Mouse (Mus musculus) MEL (cell line): ENCODE results near the gene Il12a. TPM values are rescaled to one million over a fixed set of nuclear protein-coding genes. Genes with fewer than 3 reads are reported as not detected.

Source experiments
- DNase-seq: peaks from one replicate; pipeline ENCODE4 v3.0.0; 2011; ENCODE audit warnings: low read depth, low spot score
- H3K27ac ChIP-seq: 2 replicates; pipeline ENCODE4 v1.5.1; 2012; ENCODE audit warnings: low read depth, mild to moderate bottlenecking, control low read depth, low read length, moderate library complexity; ENCODE audit not compliant: control insufficient read depth
- H3K27me3 ChIP-seq, 2 experiments: fragments of 150-350 bp in 1 of 2; sonication (generic) in 1 of 2; 2 replicates each; pipeline ENCODE4 v1.6.1; 2012; ENCODE audit warnings: low read length in 2 of 2, mild to moderate bottlenecking in 2 of 2, improper control_type of control experiment in 1 of 2, moderate library complexity in 1 of 2; ENCODE audit not compliant: insufficient read depth in 2 of 2, control insufficient read depth in 1 of 2
- H3K36me3 ChIP-seq, 2 experiments: 2 replicates each; pipeline ENCODE4 v1.6.1; 2012 to 2014; ENCODE audit warnings: low read length in 2 of 2, improper control_type of control experiment in 1 of 2, inconsistent platforms in 1 of 2, mild to moderate bottlenecking in 1 of 2; ENCODE audit not compliant: insufficient read depth in 2 of 2, control insufficient read depth in 1 of 2
- H3K4me1 ChIP-seq, 2 experiments: fragments of 150-350 bp in 1 of 2; sonication (generic) in 1 of 2; 2 replicates each; pipeline ENCODE4 v1.6.1; 2012; ENCODE audit warnings: low read length in 2 of 2, improper control_type of control experiment in 1 of 2, mild to moderate bottlenecking in 1 of 2; ENCODE audit not compliant: insufficient read depth in 2 of 2, control insufficient read depth in 1 of 2
- H3K4me3 ChIP-seq, 2 experiments: fragments of 150-350 bp in 1 of 2; sonication (generic) in 1 of 2; 2 replicates each; pipeline ENCODE4 v1.5.1; 2012; ENCODE audit warnings: low read depth in 2 of 2, low read length in 2 of 2, mild to moderate bottlenecking in 2 of 2, moderate library complexity in 2 of 2, control low read depth in 1 of 2, improper control_type of control experiment in 1 of 2; ENCODE audit not compliant: control insufficient read depth in 1 of 2, insufficient read depth in 1 of 2
- H3K79me2 ChIP-seq: 2 replicates; pipeline ENCODE4 v1.6.1; 2012; ENCODE audit warnings: mild to moderate bottlenecking, low read length, moderate library complexity; ENCODE audit not compliant: control insufficient read depth, poor library complexity, insufficient read depth
- H3K9ac ChIP-seq: 2 replicates; pipeline ENCODE4 v1.6.1; 2012; ENCODE audit warnings: low read depth, mild to moderate bottlenecking, control low read depth, low read length, moderate library complexity; ENCODE audit not compliant: control insufficient read depth, poor library complexity, severe bottlenecking
- H3K9me3 ChIP-seq: fragments of 150-350 bp; sonication (generic); replicated peaks from 2 replicates; pipeline ENCODE4 v1.6.1; 2012; ENCODE audit warnings: mild to moderate bottlenecking, low read length, improper control_type of control experiment, moderate library complexity; ENCODE audit not compliant: insufficient read depth
- CHD1 ChIP-seq: IDR thresholded peaks from 2 replicates; pipeline ENCODE4 v1.6.1; 2012; ENCODE audit warnings: low read depth, mild to moderate bottlenecking, inconsistent platforms, low read length, improper control_type of control experiment
- CTCF ChIP-seq, 3 experiments: IDR thresholded peaks in 2 of 3; conservative IDR thresholded peaks in 1 of 3; 2 replicates each; pipeline ENCODE4 v1.5.1; 2011 to 2012; ENCODE audit warnings: low read length in 3 of 3, low read depth in 2 of 3, mild to moderate bottlenecking in 2 of 3, improper control_type of control experiment in 1 of 3, inconsistent platforms in 1 of 3, mixed read lengths in 1 of 3, moderate library complexity in 1 of 3; ENCODE audit not compliant: control insufficient read depth in 1 of 3, insufficient read depth in 1 of 3, poor library complexity in 1 of 3, severe bottlenecking in 1 of 3
- ELF1 ChIP-seq: IDR thresholded peaks from 2 replicates; pipeline ENCODE4 v1.6.1; 2014; ENCODE audit warnings: low read depth, mild to moderate bottlenecking, inconsistent platforms, low read length, improper control_type of control experiment, moderate library complexity
- ETS1 ChIP-seq: IDR thresholded peaks from 2 replicates; pipeline ENCODE4 v1.6.1; 2012; ENCODE audit warnings: low read depth, mild to moderate bottlenecking, inconsistent platforms, low read length, improper control_type of control experiment, moderate library complexity
- KAT2A ChIP-seq: conservative IDR thresholded peaks from 2 replicates; pipeline ENCODE4 v1.6.1; 2012; ENCODE audit warnings: low read depth, low read length, improper control_type of control experiment, inconsistent platforms
- MAFK ChIP-seq: IDR thresholded peaks from 2 replicates; pipeline ENCODE4 v1.6.1; 2011; ENCODE audit warnings: low read depth, mild to moderate bottlenecking, low read length, improper control_type of control experiment, borderline replicate concordance
- MAX ChIP-seq: IDR thresholded peaks from 2 replicates; pipeline ENCODE4 v1.6.1; 2011; ENCODE audit warnings: low read length, improper control_type of control experiment
- MXI1 ChIP-seq: IDR thresholded peaks from 2 replicates; pipeline ENCODE4 v1.6.1; 2011; ENCODE audit warnings: mild to moderate bottlenecking, low read depth, low read length, improper control_type of control experiment
- MYC ChIP-seq: IDR thresholded peaks from 2 replicates; pipeline ENCODE4 v1.6.1; 2011; ENCODE audit warnings: low read depth, mild to moderate bottlenecking, low read length, improper control_type of control experiment, moderate library complexity
- NRF1 ChIP-seq: IDR thresholded peaks from 2 replicates; pipeline ENCODE4 v1.6.1; 2014; ENCODE audit warnings: low read depth, mild to moderate bottlenecking, inconsistent platforms, low read length, improper control_type of control experiment, moderate library complexity; ENCODE audit not compliant: poor library complexity, insufficient read depth, severe bottlenecking
- POLR2A ChIP-seq, 2 experiments: IDR thresholded peaks; 2 replicates each; pipeline ENCODE4 v1.6.1; 2011 to 2012; ENCODE audit warnings: low read length in 2 of 2, mild to moderate bottlenecking in 2 of 2, control low read depth in 1 of 2, improper control_type of control experiment in 1 of 2, low read depth in 1 of 2, moderate library complexity in 1 of 2; ENCODE audit not compliant: control insufficient read depth in 1 of 2, insufficient read depth in 1 of 2, poor library complexity in 1 of 2
- RAD21 ChIP-seq: IDR thresholded peaks from 2 replicates; pipeline ENCODE4 v1.6.1; 2011; ENCODE audit warnings: mild to moderate bottlenecking, low read depth, low read length, improper control_type of control experiment
- RCOR1 ChIP-seq: IDR thresholded peaks from 2 replicates; pipeline ENCODE4 v1.6.1; 2012; ENCODE audit warnings: low read depth, mild to moderate bottlenecking, inconsistent platforms, low read length, improper control_type of control experiment
- SMC3 ChIP-seq: IDR thresholded peaks from 2 replicates; pipeline ENCODE4 v1.6.1; 2011; ENCODE audit warnings: low read depth, low read length, improper control_type of control experiment
- TAL1 ChIP-seq: IDR thresholded peaks from 2 replicates; pipeline ENCODE4 v1.6.1; 2012; ENCODE audit warnings: mild to moderate bottlenecking, inconsistent platforms, low read length, moderate library complexity, mixed read lengths
- TBP ChIP-seq: IDR thresholded peaks from 2 replicates; pipeline ENCODE4 v1.8.0; 2011; ENCODE audit warnings: low read depth, low read length, improper control_type of control experiment
- TCF12 ChIP-seq: IDR thresholded peaks from 2 replicates; pipeline ENCODE4 v1.6.1; 2014; ENCODE audit warnings: low read depth, mild to moderate bottlenecking, inconsistent platforms, low read length, improper control_type of control experiment, moderate library complexity
- UBTF ChIP-seq: IDR thresholded peaks from 2 replicates; pipeline ENCODE4 v1.6.1; 2012; ENCODE audit warnings: low read depth, mild to moderate bottlenecking, inconsistent platforms, low read length, improper control_type of control experiment, moderate library complexity, borderline replicate concordance; ENCODE audit not compliant: insufficient read depth
- ZNF384 ChIP-seq: IDR thresholded peaks from 2 replicates; pipeline ENCODE4 v1.6.1; 2012; ENCODE audit warnings: low read depth, mild to moderate bottlenecking, inconsistent platforms, low read length, improper control_type of control experiment
- polyA plus RNA-seq, 2 experiments: library from polyadenylated mRNA; stranded (reverse) in 1 of 2; unstranded in 1 of 2; fragments of >175 nt in 1 of 2; fragments of >200 nt in 1 of 2; gene quantifications; 2 replicates each; pipeline versions ENCODE4 v1.2.1 to v1.2.4; 2012; ENCODE audit warnings: low replicate concordance in 2 of 2, low read depth in 1 of 2; ENCODE audit not compliant: insufficient read length in 2 of 2, insufficient read depth in 1 of 2, missing spikeins in 1 of 2
- total RNA-seq: library from RNA; depleted of rRNA; stranded (reverse); fragments of 300-350 nt; gene quantifications from 2 replicates; pipeline ENCODE4 v1.2.3, GENCODE M21; 2012

Il12a gene
- total and polyA plus RNA-seq, 3 experiments, result not detected

DNA sequence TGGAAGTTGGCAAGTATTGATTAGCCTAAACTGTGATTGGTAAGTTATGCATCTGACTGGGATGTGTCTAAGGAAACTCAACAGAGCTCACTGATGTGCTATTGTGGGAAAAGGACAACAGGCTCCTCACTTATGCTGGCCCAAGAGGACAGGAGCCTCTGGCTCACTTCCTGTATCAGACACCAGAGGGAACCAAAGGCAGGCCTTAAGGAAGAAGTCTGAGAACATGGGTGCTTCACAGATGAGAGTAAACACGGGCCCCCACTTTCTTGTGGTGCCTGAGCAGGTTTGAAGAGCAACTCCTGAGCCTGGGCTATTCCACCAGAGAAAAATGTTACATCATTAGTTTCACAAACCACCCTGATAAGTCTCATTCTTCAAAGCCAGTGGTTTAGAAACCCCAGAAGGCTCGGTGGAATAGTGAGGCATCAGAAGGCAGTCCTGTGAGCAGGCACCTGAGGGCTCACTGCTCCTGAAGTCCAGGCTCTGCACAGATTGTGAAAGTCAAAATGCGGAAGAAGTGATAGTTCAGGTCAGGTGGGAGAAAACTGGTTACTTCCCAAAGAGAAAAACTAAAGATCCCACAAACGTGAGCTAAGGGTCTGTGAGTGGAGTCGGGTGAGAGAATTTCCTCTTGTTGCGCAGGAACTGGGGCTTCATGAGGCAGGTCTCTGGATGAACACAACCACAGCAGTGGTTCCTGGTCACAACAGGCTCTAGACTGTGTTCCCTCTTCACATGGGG is 43.9 kb upstream of the Il12a start:
- Histone ChIP-seq H3K4me1 (no peaks in the 10 kb centered on the region), H3K36me3 (no peaks in the 10 kb centered on the region), H3K9ac (no peak overlapping the region), H3K9me3 (no peaks in the 10 kb centered on the region), H3K27me3 (peaks cover 0 to 1% of the 10 kb centered on the region in 2 experiments; a peak in 1 of 4 replicates), H3K27ac (no peak overlapping the region), H3K4me3 (no peak overlapping the region), H3K79me2 (no peaks in the 10 kb centered on the region)
- TF ChIP-seq CTCF (IDR thresholded peaks at IDR 0.05 in 2 of 3, conservative IDR thresholded peaks at IDR 0.05 in 1 of 3; ENCODE audit: control insufficient read depth in 1 of 3, insufficient read depth in 1 of 3, low read depth in 2 of 3, low read length in 3 of 3, poor library complexity in 1 of 3, severe bottlenecking in 1 of 3) (peak in 2 of 3 experiments; percentile 14 to 29; a peak in 2 of 6 replicates), ELF1 (no peak), POLR2A (IDR thresholded peaks at IDR 0.05; ENCODE audit: control insufficient read depth in 1 of 2, insufficient read depth in 1 of 2, low read depth in 1 of 2, low read length in 2 of 2, poor library complexity in 1 of 2) (no peak), RCOR1 (no peak), SMC3 (peak; percentile 29), MYC (no peak), RAD21 (peak; percentile 32)
- DNase-seq, result peak; percentile 12

DNA sequence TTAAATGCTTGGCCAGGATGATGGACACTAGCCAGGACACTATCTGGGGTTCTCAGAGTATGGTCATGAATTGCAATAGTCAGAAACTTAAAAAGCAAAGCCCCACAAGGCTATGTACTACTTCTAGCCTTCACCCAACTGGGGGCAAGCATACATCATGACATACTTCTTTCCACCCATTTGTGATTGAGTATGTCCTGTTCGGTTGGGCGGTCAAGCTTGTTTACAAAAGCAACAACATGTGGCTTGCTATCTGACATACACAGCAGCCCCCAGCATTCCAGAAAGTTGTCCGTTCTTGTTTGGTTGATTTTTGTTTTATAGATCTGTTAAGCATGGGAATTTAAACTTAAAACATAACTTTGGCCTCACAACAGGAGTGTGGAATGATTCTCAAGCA is 43.2 kb upstream of the Il12a start:
- H3K9ac ChIP-seq, result no peak overlapping the region
- H3K4me1 ChIP-seq, result no peaks in the 10 kb centered on the region
- H3K4me3 ChIP-seq, result no peak overlapping the region

DNA sequence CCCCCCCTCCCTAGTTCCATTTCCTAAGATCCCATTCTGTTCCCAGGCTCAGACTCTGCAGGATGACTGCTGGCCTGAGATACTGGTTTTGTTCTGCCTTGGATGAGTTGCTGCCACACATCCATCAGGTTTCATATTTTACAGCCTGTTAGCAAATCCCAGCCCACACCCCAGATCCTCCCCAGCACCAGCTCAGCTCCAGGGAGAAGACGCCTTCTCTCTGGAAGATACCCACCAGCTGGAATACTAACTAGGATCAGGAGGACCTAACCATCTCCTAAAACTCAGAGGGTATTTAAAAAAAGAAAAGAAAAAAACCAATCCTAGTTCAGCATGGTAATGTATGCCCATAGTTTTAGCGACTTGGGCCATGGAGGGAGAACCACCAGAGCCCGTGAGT is 40.2 kb upstream of the Il12a start:
- H3K79me2 ChIP-seq, result no peaks in the 10 kb centered on the region
- no peak overlapping the region for H3K4me3 ChIP-seq
- H3K4me1 ChIP-seq, result no peaks in the 10 kb centered on the region
- TF ChIP-seq UBTF (no peak), TAL1 (no peak), ETS1 (no peak)
- no peaks in the 10 kb centered on the region for H3K36me3 ChIP-seq
- no peak overlapping the region for H3K27ac ChIP-seq
- H3K9ac ChIP-seq, result no peak overlapping the region
- DNase-seq, result no peak
- no peaks in the 10 kb centered on the region for H3K9me3 ChIP-seq
- no peaks in the 10 kb centered on the region; a peak in 1 of 4 replicates for H3K27me3 ChIP-seq

More for the DNA sequence above, 43.2 kb upstream of the Il12a start:
- Histone ChIP-seq H3K36me3 (no peaks in the 10 kb centered on the region), H3K9me3 (no peaks in the 10 kb centered on the region), H3K79me2 (no peaks in the 10 kb centered on the region), H3K27ac (no peak overlapping the region), H3K27me3 (peaks cover 0 to 1% of the 10 kb centered on the region in 2 experiments; a peak in 1 of 4 replicates)
- DNase-seq, result no peak
- TF ChIP-seq MAFK, result no peak
- TF ChIP-seq ZNF384, result no peak
- no peak for TF ChIP-seq MXI1
- TF ChIP-seq CHD1, result no peak
- no peak for TF ChIP-seq KAT2A
- TF ChIP-seq RAD21, result no peak
- TF ChIP-seq TBP, result no peak
- TF ChIP-seq NRF1, result no peak
- TF ChIP-seq TCF12, result no peak
- no peak for TF ChIP-seq MAX
